Mouse (Mus musculus): ENCODE measurements around the gene Acvrl1. TPM values are rescaled to one million over a fixed set of nuclear protein-coding genes. Genes with fewer than 3 reads are reported as not detected.
A peak's percentile ranks its signal among the peaks of the same experiment; 100 is the strongest.
"Not testable (repeated sequence)": the region's sequence is repeated elsewhere in the genome, so short reads cannot be mapped to it uniquely, and the experiment has no call there.

Gene Acvrl1
- total RNA-seq, 2 experiments from 2014 or later, result 2.3 TPM

DNA sequence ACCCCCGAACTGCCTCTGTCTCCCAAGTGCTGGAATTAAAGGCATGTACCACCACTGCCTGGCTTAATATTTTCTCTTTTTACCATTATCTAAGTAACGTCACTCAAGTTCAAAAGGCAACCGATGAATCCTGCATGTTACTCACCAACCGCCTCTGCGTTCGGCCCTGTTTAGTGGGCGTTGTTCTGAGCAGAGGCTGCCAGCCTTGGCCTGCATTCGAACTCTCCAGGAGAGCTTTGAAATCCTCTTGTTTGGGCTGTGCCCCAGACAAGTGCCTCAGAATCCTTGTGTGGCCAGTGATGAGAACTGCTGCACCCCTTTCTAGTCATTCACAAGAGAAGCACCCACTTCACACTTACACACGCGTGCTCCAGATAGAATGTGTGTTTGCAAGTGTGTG is 22.3 kb upstream of the Acvrl1 start:
- no peak for ATAC-seq (replicated peaks; ENCODE audit: low FRiP score, poor library complexity, severe bottlenecking)

DNA sequence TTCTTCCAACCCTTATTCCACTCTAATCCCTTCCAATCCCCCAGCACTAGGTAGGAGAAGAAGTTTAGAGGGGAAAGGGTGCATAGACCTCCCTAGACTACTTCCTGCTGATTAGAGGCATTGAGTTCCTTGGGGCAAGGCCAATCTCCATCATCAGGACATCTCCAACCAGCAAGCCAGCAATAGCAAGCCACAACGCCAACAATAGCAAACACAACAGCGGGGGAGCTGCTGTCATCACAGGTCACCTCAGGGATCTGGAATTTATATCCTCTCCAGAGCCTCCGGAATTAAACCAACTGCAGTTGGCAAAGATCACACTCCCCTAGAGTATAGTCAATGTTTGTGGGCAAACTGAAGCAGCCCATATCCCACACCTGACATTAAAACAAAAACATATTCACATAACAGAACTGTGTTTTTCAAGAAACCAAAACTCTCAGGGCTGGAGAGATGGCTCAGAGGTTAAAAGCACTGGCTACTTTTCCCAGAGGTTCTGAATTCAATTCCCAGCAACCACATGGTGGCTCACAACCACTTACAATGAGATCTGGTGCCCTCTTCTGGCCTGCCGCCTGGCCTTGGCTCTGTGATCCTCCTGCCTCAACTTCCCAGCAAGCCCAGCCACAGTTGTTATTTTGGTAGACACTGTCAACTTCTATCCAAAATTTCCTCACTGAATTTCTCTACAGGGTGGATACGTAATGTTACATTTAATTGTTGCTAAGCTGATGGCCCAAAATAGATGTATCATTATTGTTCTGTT is 20.2 kb upstream of the Acvrl1 start:
- ATAC-seq (replicated peaks; ENCODE audit: low FRiP score, poor library complexity, severe bottlenecking), result no peak

DNA sequence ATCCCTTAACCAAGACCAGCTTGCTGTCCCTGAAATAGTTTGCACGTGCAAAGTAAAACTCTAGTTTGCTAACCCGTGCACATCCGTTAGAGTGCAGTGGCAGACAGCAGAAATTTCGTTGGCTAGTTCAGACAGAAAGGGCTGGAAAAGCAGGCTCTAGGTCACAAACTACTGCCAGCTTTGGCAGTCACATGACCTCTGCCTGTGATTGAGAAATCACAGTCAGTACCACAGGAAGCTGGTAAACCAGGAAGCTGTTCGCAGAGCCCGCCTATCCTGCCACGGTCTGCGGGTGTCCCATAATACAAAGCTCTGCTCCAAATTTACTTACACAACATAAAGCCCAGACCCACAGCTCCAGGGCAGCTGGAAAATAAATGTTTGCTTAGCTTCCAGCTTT is 15.1 kb upstream of the Acvrl1 start:
- no peak for ATAC-seq (replicated peaks; ENCODE audit: low FRiP score, poor library complexity, severe bottlenecking)

GRCm38 (mm10) chr15:101113778-101114177 is 14.5 kb upstream of the Acvrl1 start:
- not testable (repeated sequence) for ATAC-seq (replicated peaks; ENCODE audit: low FRiP score, poor library complexity, severe bottlenecking)

DNA sequence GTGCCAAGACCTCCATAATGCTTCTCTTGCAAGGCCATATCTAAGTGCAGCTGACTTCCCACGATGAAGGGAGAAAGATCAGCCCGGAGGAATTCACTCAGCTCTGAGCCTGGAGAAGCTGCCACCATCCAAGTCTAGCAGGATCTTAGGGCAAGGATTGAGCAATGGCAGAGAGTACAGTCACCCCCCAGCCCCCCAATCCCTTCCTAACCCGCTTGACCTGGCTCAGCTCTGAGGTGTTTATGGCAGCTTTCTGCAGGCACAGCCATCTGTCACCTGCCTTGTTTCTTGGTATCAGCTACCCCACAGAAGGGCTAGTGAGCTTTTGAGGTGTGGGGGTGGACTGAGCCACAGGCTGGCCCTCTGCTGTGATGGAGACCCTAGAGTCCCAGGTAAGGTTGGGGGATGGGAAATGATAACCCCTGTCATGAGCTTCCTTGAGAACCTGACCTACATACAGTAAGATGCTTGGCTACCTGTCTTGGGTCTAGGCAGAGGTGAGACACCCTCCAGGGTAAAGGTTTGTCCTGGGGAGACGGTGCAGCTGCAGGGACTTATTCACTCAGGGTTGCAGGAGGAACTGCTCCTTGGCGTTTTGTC is 12.7 kb upstream of the Acvrl1 start, which contains the start of gene Ankrd33:
Ankrd33 (plus strand) TSS at position 245 of the 600 bp plus-strand sequence.
- no peak for ATAC-seq (replicated peaks; ENCODE audit: low FRiP score, poor library complexity, severe bottlenecking)

DNA sequence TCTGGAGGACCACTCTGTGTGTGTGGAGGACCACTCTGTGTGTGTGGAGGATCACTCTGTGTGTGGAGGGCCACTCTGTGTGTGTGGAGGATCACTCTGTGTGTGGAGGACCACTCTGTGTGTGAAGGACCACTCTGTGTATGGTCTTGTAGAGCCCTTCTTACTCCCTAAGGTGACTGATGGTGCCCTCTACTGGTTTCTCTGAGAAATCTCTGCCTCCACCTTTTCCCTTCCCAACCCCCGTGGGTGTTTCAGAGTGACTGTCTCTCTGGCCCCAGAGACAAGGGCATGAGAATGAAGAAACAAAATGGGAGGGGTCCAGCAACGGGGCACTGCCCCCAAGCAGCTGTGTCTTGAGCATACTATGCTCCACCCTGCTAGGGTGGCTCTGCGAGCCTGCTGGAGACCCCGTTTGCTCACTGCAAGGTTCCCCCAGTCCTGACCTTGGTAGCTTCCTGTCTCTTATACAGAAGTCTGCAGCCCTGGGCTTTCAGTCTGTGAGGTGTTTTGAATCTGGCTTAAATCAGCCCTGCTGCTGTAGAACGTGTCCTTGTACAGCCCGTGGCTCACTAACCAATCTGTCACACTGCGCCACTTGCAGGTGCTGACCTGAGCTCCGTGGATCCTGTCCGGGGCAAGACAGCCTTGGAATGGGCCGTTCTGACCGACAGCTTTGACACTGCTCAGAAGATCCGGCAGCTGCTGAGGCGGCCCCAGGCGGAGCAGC is 9.8 kb upstream of the Acvrl1 start:
- 0 out of 2 replicates have a peak, but pooled peaks have one; percentile 40 for ATAC-seq (replicated peaks; ENCODE audit: low FRiP score, poor library complexity, severe bottlenecking)

GRCm38 (mm10) chr15:101121411-101122289 is 6.7 kb upstream of the Acvrl1 start:
- no peak for ATAC-seq (replicated peaks; ENCODE audit: low FRiP score, poor library complexity, severe bottlenecking)

DNA sequence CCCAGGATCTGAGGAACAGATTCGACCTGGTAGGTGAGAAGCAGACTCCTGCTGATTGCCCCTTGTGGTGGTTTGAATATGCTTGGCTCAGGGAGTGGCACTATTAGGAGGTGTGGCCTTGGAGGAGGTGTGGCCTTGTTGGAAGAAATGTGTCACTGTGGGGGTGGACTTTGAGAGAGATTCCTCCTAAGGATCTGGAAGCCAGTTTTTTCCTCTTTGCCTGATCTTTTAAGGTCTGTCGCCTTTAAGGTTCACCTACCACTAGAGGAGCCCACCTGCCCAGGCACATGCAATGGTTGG is 6.1 kb upstream of the Acvrl1 start:
- ATAC-seq (replicated peaks; ENCODE audit: low FRiP score, poor library complexity, severe bottlenecking), result no peak

- no peak for ATAC-seq (replicated peaks; ENCODE audit: low FRiP score, poor library complexity, severe bottlenecking)
Observed at GRCm38 (mm10) chr15:101123202-101123601, 5.1 kb upstream of the Acvrl1 start.

- ATAC-seq (replicated peaks; ENCODE audit: low FRiP score, poor library complexity, severe bottlenecking), result no peak
Observed at GRCm38 (mm10) chr15:101125561-101125960, 2.8 kb upstream of the Acvrl1 start.

DNA sequence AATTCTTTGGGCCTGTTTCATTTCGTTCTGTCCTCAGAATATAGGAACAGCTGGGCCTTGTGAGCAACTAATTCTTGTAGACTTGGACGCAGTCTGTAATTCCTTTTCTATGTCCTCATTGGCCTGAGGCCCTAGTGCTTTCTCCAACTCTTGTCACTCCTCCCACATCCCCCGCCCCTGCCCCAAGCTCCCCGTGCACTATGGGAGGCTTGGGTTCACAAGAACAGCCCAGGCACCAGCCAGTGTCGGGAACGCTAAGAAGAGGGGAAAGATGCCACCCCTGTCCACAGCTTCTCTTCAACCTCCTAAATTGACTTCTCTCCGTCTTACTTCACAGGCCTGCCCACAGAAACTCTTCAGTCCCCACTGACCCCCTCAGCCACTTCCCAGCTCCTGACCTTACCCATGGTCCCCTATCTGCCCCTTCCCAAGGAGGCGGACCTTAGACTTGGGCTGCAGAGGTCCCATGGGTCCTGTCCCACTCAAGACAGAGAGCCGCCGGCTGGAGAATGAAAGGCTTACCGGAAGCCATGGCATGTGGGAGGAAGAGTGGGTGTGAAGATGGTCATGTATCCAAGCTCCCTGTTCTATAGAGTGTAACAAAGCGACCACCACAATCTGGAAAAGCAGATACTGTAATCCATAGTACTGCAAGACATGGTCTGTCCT is 1.3 kb upstream of the Acvrl1 start:
- ATAC-seq (replicated peaks; ENCODE audit: low FRiP score, poor library complexity, severe bottlenecking), result no peak

GRCm38 (mm10) chr15:101129412-101129811 is 1.1 kb downstream of the Acvrl1 start:
- no peak for ATAC-seq (replicated peaks; ENCODE audit: low FRiP score, poor library complexity, severe bottlenecking)

DNA sequence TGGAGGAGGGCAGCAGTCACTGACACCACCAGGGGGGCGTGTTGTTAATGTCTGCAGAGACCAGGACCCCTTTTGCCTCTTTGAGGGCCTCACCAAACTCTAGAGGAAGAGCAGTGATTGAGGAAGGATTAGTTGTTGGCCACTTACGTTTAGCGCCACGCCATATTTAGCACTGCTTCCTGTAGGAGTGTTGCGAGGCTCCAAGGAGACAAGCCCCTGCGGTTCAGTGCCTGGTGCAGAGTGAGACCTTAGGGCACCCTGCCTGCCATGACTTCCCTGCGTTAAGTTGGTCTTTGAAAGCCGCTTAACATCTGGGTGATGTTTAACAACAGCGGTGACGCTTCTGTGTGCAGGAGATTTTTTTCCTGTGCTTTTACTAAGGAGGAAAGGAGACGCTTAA is 3.2 kb downstream of the Acvrl1 start:
- ATAC-seq (replicated peaks; ENCODE audit: low FRiP score, poor library complexity, severe bottlenecking), result no peak

DNA sequence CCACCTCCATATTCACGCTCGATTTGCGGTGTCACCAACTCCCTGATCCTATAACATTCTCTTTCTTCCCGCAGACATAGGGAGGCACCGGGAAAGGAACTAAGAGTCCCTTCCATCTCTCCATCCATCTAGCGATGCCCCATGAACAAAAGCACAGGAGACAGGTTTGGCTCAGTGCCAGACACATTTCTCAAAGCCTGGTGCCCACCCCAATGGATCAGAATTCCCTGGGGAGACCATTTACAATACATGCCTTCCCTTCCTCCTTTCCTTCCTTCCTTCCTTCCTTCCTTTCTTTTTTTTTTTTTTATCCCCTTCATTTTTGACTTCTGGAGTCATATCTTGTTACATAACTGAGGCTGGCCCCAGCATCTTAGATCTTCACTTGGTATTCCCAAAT is 3.7 kb downstream of the Acvrl1 start:
- no peak for ATAC-seq (replicated peaks; ENCODE audit: low FRiP score, poor library complexity, severe bottlenecking)

- ATAC-seq (replicated peaks; ENCODE audit: low FRiP score, poor library complexity, severe bottlenecking), result no peak
Observed at GRCm38 (mm10) chr15:101132761-101133160, 4.4 kb downstream of the Acvrl1 start.

GRCm38 (mm10) chr15:101133993-101134704 is 5.8 kb downstream of the Acvrl1 start:
- ATAC-seq (replicated peaks; ENCODE audit: low FRiP score, poor library complexity, severe bottlenecking), result no peak

DNA sequence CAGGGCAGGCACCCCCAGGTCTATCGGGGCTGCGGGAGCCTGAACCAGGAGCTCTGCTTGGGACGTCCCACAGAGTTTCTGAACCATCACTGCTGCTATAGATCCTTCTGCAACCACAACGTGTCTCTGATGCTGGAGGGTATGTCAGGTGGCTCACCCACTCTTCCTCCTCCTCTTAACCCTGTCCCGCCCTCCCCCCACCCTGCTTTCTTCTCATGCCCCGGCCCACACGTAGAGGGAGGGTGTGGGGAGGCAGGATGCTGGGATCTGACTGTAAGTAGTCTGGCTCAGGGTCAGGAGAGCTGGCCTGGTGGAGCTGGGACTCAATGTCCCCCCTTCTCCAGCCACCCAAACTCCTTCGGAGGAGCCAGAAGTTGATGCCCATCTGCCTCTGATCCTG is 7.1 kb downstream of the Acvrl1 start:
- ATAC-seq (replicated peaks; ENCODE audit: low FRiP score, poor library complexity, severe bottlenecking), result no peak

- no peak for ATAC-seq (replicated peaks; ENCODE audit: low FRiP score, poor library complexity, severe bottlenecking)
Observed at GRCm38 (mm10) chr15:101137455-101137854, 9.1 kb downstream of the Acvrl1 start.

- no peak for ATAC-seq (replicated peaks; ENCODE audit: low FRiP score, poor library complexity, severe bottlenecking)
Observed at GRCm38 (mm10) chr15:101138675-101139074, 10.4 kb downstream of the Acvrl1 start.
